Mouse (Mus musculus): ENCODE measurements around the gene Kat2a.

DNA sequence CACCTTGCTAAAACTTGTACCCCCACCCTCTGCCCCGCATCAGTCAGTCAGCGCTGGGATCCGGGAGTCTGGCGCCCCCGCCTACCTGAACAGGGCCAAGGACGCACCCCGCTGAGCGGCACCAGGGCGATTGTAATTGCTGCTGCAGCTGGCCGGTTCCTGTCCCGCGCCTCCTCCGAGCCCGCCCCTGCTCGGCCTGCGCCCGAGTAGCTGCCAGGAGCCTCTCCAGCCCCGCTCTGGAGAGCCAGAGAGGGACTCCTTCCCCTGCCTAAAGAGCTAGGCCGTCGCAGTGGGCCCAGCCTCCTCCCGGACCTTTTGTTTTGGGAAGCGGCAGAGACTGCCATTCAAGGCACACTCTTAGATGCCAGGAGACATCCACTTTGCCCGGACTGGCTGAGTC is 39.1 kb downstream of the Kat2a start:
- TF ChIP-seq POLR2AphosphoS2 (IDR thresholded peaks at IDR 0.05; ENCODE audit: low read length) (no peak), ZKSCAN1 (IDR thresholded peaks at IDR 0.05; ENCODE audit: low read depth, low read length) (no peak)

Measured in MEL (cell line).